Comparison of ENCODE assay signal across 29 mouse cellular contexts in the genomic region with DNA sequence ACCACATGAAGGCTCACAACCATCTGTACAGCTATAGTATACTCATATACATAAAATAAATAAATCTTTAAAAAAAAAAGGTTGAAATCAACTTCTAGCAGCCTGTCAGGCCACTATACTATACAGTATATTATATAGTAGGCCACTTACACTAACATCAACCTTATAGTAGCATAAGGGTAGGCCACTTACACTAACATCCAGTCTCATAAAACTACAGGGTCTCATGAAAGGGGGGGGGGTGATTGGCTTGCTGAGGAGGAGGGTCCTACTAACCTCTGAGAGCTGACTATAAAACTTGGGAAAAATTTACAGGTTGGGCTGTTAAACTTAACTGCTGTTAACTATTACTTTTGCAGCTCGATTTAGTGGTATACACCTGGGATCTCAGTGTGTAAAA.
"Had no signal": no experiment of that assay in that cellular context is flagged by ENCODE, and none has a peak within 500 bp of the region (broad histone marks: within the 10 kb centered on the region; RNA-seq: fewer than 3 reads in every experiment).

No protein-coding gene starts in this region.

- H3K9ac ChIP-seq: limb, embryonic 15.5 days; liver, embryonic 12.5 days; liver, embryonic 13.5 days; liver, embryonic 14.5 days; liver, embryonic 15.5 days; liver, postnatal 0 days; lung, embryonic 14.5 days; lung, embryonic 15.5 days; midbrain, embryonic 12.5 days; midbrain, embryonic 13.5 days; midbrain, embryonic 15.5 days had no signal

- H3K36me3 ChIP-seq: limb, embryonic 15.5 days; liver, embryonic 12.5 days; liver, embryonic 13.5 days; liver, embryonic 15.5 days; lung, embryonic 15.5 days; midbrain, embryonic 10.5 days; midbrain, embryonic 12.5 days; midbrain, embryonic 13.5 days; midbrain, embryonic 15.5 days had no signal

- H3K4me1 ChIP-seq: liver, embryonic 12.5 days; liver, embryonic 13.5 days; liver, embryonic 15.5 days had no signal

- H3K9me3 ChIP-seq: limb, embryonic 15.5 days; liver, embryonic 12.5 days; liver, embryonic 13.5 days; liver, embryonic 15.5 days; lung, embryonic 15.5 days; midbrain, embryonic 10.5 days; midbrain, embryonic 12.5 days; midbrain, embryonic 13.5 days; midbrain, embryonic 15.5 days had no signal

- H3K27ac ChIP-seq: left cerebral cortex, adult 2 months; limb, embryonic 15.5 days; liver, embryonic 12.5 days; liver, embryonic 13.5 days; liver, embryonic 14.5 days; liver, embryonic 15.5 days; lung, embryonic 15.5 days; macrophage; midbrain, embryonic 10.5 days; midbrain, embryonic 12.5 days; midbrain, embryonic 13.5 days; midbrain, embryonic 15.5 days had no signal

- H3K27me3 ChIP-seq: limb, embryonic 15.5 days; liver, embryonic 12.5 days; liver, embryonic 13.5 days; liver, embryonic 15.5 days; lung, embryonic 15.5 days; megakaryocyte, embryonic 14.5 days; midbrain, embryonic 15.5 days had no signal

- DNase-seq: left cerebral cortex, postnatal 4 days; liver; liver, embryonic 13.5 days; liver, postnatal 0 days; lung, adult 18-20 months; lung, adult 2 months; lung, embryonic 14.5 days; lung, postnatal 10 days; lung, postnatal 14 days; lung, postnatal 36 days; lung, postnatal 4 days; midbrain, embryonic 14.5 days had no signal

- H3K4me3 ChIP-seq: left cerebral cortex, adult 2 months; limb, embryonic 15.5 days; liver, embryonic 12.5 days; liver, embryonic 13.5 days; liver, embryonic 15.5 days; lung, embryonic 15.5 days; megakaryocyte, embryonic 14.5 days; midbrain, embryonic 10.5 days; midbrain, embryonic 12.5 days; midbrain, embryonic 13.5 days; midbrain, embryonic 15.5 days; myocyte had no signal

- H3K4me2 ChIP-seq: limb, embryonic 15.5 days; liver, embryonic 11.5 days; liver, embryonic 12.5 days; liver, embryonic 13.5 days; liver, embryonic 15.5 days; lung, embryonic 14.5 days; lung, embryonic 15.5 days; midbrain, embryonic 11.5 days; midbrain, embryonic 12.5 days; midbrain, embryonic 13.5 days; midbrain, embryonic 15.5 days had no signal

- ATAC-seq: liver, embryonic 12.5 days; liver, postnatal 0 days; lung, postnatal 0 days; midbrain, embryonic 13.5 days; midbrain, embryonic 15.5 days; midbrain, embryonic 16.5 days had no signal
